Mouse (Mus musculus) lung, embryonic 16.5 days (tissue): Measurements from ENCODE around the gene Olfr1337. TPM values are rescaled to one million over a fixed set of nuclear protein-coding genes. Genes with fewer than 3 reads are reported as not detected.
"Not testable (repeated sequence)": the region's sequence is repeated elsewhere in the genome, so short reads cannot be mapped to it uniquely, and the experiment has no call there.

Experiments used
- ATAC-seq: fragments of 200-750 bp; cut with Nextera tagmentation; 2 replicates; pipeline ENCODE4 v1.8.0; 2017; ENCODE audit warnings: low read depth, mild to moderate bottlenecking, moderate library complexity
- H3K27ac ChIP-seq: fragments of 300-500 bp; sonication (generic); 2 replicates; pipeline ENCODE4 v1.5.1; 2014; ENCODE audit warnings: mild to moderate bottlenecking, control low read depth, low read length
- H3K27me3 ChIP-seq: fragments of 300-500 bp; sonication (generic); 2 replicates; pipeline ENCODE4 v1.6.1; 2014; ENCODE audit warnings: low read depth, low read length, mixed read lengths; ENCODE audit not compliant: control insufficient read depth, insufficient read depth
- H3K36me3 ChIP-seq: fragments of 300-500 bp; sonication (generic); 2 replicates; pipeline ENCODE4 v1.6.1; 2014; ENCODE audit warnings: low read length; ENCODE audit not compliant: control insufficient read depth, insufficient read depth
- H3K4me1 ChIP-seq: fragments of 300-500 bp; sonication (generic); replicated peaks from 2 replicates; pipeline ENCODE4 v1.6.1; 2014; ENCODE audit warnings: low read length, mixed read lengths; ENCODE audit not compliant: control insufficient read depth, insufficient read depth
- H3K4me2 ChIP-seq: fragments of 300-500 bp; sonication (generic); 2 replicates; pipeline ENCODE4 v1.6.1; 2014; ENCODE audit warnings: low read depth, low read length, control low read depth
- H3K4me3 ChIP-seq: fragments of 300-500 bp; sonication (generic); 2 replicates; pipeline ENCODE4 v1.5.1; 2014; ENCODE audit warnings: mild to moderate bottlenecking, low read length, control low read depth
- H3K9ac ChIP-seq: fragments of 300-500 bp; sonication (generic); 2 replicates; pipeline ENCODE4 v1.6.1; 2014; ENCODE audit warnings: low read length, control low read depth
- H3K9me3 ChIP-seq: fragments of 300-500 bp; sonication (generic); 2 replicates; pipeline ENCODE4 v1.6.1; 2016; ENCODE audit warnings: low read length; ENCODE audit not compliant: control insufficient read depth
- WGBS: fragments of 180-500 bp; shearing (Covaris S2); extraction: QIAGEN DNeasy Blood & Tissue Kit; methylation state at CpG from one replicate; pipeline ENCODE4 v1.1.7; 2014; 5-methylcytosine and 5-hydroxymethylcytosine counted together
- polyA plus RNA-seq: library from polyadenylated mRNA; unstranded; fragments of >200 nt; fragmentation: Nextera tagmentation; extraction: Ambion mirVana; gene quantifications from 2 replicates; pipeline ENCODE4 v1.2.1, GENCODE M21; 2015

The Olfr1337 gene
- not detected in 2 replicates for polyA plus RNA-seq

- Histone ChIP-seq H3K4me2 (no peak within 1 kb of the TSS), H3K4me3 (no peak within 1 kb of the TSS), H3K27me3 (no peaks in the 10 kb centered on the region), H3K27ac (no peak within 1 kb of the TSS), H3K4me1 (no peaks in the 10 kb centered on the region), H3K36me3 (no peaks in the 10 kb centered on the region), H3K9me3 (no peaks in the 10 kb centered on the region), H3K9ac (no peak within 1 kb of the TSS)
- 62% methylated on average over 2 of the region's 2 CpGs for WGBS
- ATAC-seq: no peak
Observed at GRCm38 (mm10) chr4:118782486-118782885, at the start of gene Olfr1337. Olfr1337 (minus strand) TSS chr4:118782586.

GRCm38 (mm10) chr4:118818921-118819320 is 36.5 kb upstream of the Olfr1337 start:
- Histone ChIP-seq H3K4me1 (no peaks in the 10 kb centered on the region), H3K4me2 (no peak overlapping the region), H3K36me3 (no peaks in the 10 kb centered on the region), H3K27me3 (no peaks in the 10 kb centered on the region), H3K9ac (no peak overlapping the region), H3K27ac (no peak overlapping the region), H3K4me3 (no peak overlapping the region), H3K9me3 (no peaks in the 10 kb centered on the region)
- no peak for ATAC-seq
- whole genome bisulfite sequencing: 93% methylated on average over 1 of the region's 1 CpGs

- no peak within 1 kb of the TSS for H3K4me3 ChIP-seq
- no peaks in the 10 kb centered on the region for H3K4me1 ChIP-seq
- H3K36me3 ChIP-seq: no peaks in the 10 kb centered on the region
- WGBS: 82% methylated on average over 4 of the region's 4 CpGs
- H3K9me3 ChIP-seq: no peaks in the 10 kb centered on the region
- H3K9ac ChIP-seq: no peak within 1 kb of the TSS
- no peaks in the 10 kb centered on the region for H3K27me3 ChIP-seq
- no peak for ATAC-seq
- H3K27ac ChIP-seq: no peak within 1 kb of the TSS
- H3K4me2 ChIP-seq: no peak within 1 kb of the TSS
Observed at GRCm38 (mm10) chr4:118809844-118810243, 27.5 kb upstream of the Olfr1337 start, which contains the start of gene Olfr1335. Olfr1335 (minus strand) TSS chr4:118809944.

- H3K4me2 ChIP-seq, H3K27ac ChIP-seq, H3K9me3 ChIP-seq, H3K4me1 ChIP-seq, ATAC-seq, H3K27me3 ChIP-seq, H3K36me3 ChIP-seq, H3K4me3 ChIP-seq, H3K9ac ChIP-seq: not testable (repeated sequence)
Observed at GRCm38 (mm10) chr4:118792796-118793195, 10.4 kb upstream of the Olfr1337 start.

GRCm38 (mm10) chr4:118758637-118759036 is 23.7 kb downstream of the Olfr1337 start, which contains the start of gene Olfr1338:
Olfr1338 (minus strand) TSS chr4:118758737.
- Histone ChIP-seq H3K4me2 (no peak within 1 kb of the TSS), H3K9me3 (no peaks in the 10 kb centered on the region), H3K27me3 (no peaks in the 10 kb centered on the region), H3K4me3 (no peak within 1 kb of the TSS), H3K36me3 (no peaks in the 10 kb centered on the region), H3K9ac (no peak within 1 kb of the TSS), H3K4me1 (no peaks in the 10 kb centered on the region), H3K27ac (no peak within 1 kb of the TSS)
- no peak for ATAC-seq
- WGBS: 75% methylated on average over 1 of the region's 1 CpGs

GRCm38 (mm10) chr4:118741881-118742280 is 40.5 kb downstream of the Olfr1337 start:
- Histone ChIP-seq H3K27me3 (peaks cover 4% of the 10 kb centered on the region; the same call in 1 of the 2 replicates), H3K9ac (no peak overlapping the region), H3K4me2 (no peak overlapping the region), H3K4me3 (no peak overlapping the region), H3K27ac (no peak overlapping the region), H3K9me3 (peaks cover 2% of the 10 kb centered on the region; the same call in 1 of the 2 replicates), H3K36me3 (no peaks in the 10 kb centered on the region), H3K4me1 (no peaks in the 10 kb centered on the region)
- no peak for ATAC-seq
- 9% methylated on average over 16 of the region's 16 CpGs for WGBS

GRCm38 (mm10) chr4:118740988-118741698 is 41.2 kb downstream of the Olfr1337 start:
- WGBS: 4% methylated on average over 11 of the region's 11 CpGs
- H3K9ac ChIP-seq: no peak overlapping the region
- no peak overlapping the region for H3K4me3 ChIP-seq
- no peaks in the 10 kb centered on the region for H3K36me3 ChIP-seq
- H3K27me3 ChIP-seq: peaks cover 4% of the 10 kb centered on the region; the same call in 1 of the 2 replicates
- H3K27ac ChIP-seq: no peak overlapping the region
- no peak for ATAC-seq
- peaks cover under 1% of the 10 kb centered on the region; the same call in 1 of the 2 replicates for H3K9me3 ChIP-seq
- H3K4me1 ChIP-seq: no peaks in the 10 kb centered on the region
- H3K4me2 ChIP-seq: no peak overlapping the region

- H3K9ac ChIP-seq: no peak overlapping the region
- 59% methylated on average over 3 of the region's 3 CpGs for WGBS
- no peak overlapping the region for H3K4me3 ChIP-seq
Observed at GRCm38 (mm10) chr4:118739574-118739973, 42.8 kb downstream of the Olfr1337 start.

GRCm38 (mm10) chr4:118731875-118732274 is 50.5 kb downstream of the Olfr1337 start, which contains the start of gene Olfr1339:
Olfr1339 (plus strand) TSS chr4:118732175.
- Histone ChIP-seq H3K36me3 (no peaks in the 10 kb centered on the region), H3K4me1 (no peaks in the 10 kb centered on the region), H3K9ac (no peak within 1 kb of the TSS), H3K9me3 (no peaks in the 10 kb centered on the region), H3K27ac (no peak within 1 kb of the TSS), H3K27me3 (no peaks in the 10 kb centered on the region), H3K4me3 (no peak within 1 kb of the TSS), H3K4me2 (no peak within 1 kb of the TSS)
- WGBS: 92% methylated on average over 1 of the region's 1 CpGs
- ATAC-seq: no peak

More at GRCm38 (mm10) chr4:118739574-118739973, 42.8 kb downstream of the Olfr1337 start:
- Histone ChIP-seq H3K9me3 (no peaks in the 10 kb centered on the region), H3K4me1 (no peaks in the 10 kb centered on the region), H3K36me3 (no peaks in the 10 kb centered on the region), H3K27ac (no peak overlapping the region), H3K27me3 (peaks cover 4% of the 10 kb centered on the region; the same call in 1 of the 2 replicates), H3K4me2 (no peak overlapping the region)
- ATAC-seq: no peak
